Mouse (Mus musculus) hindlimb bud, embryonic 11.5 days (tissue): Measurements from ENCODE around the gene Nt5dc1.
"Not testable (repeated sequence)": the region's sequence is repeated elsewhere in the genome, so short reads cannot be mapped to it uniquely, and the experiment has no call there.

ENCODE experiments used
- DNase-seq: peaks from one replicate; pipeline ENCODE4 v3.0.0-alpha.2; 2012; ENCODE audit warnings: low read depth, low spot score; ENCODE audit errors: extremely low spot score

The Nt5dc1 gene

DNA sequence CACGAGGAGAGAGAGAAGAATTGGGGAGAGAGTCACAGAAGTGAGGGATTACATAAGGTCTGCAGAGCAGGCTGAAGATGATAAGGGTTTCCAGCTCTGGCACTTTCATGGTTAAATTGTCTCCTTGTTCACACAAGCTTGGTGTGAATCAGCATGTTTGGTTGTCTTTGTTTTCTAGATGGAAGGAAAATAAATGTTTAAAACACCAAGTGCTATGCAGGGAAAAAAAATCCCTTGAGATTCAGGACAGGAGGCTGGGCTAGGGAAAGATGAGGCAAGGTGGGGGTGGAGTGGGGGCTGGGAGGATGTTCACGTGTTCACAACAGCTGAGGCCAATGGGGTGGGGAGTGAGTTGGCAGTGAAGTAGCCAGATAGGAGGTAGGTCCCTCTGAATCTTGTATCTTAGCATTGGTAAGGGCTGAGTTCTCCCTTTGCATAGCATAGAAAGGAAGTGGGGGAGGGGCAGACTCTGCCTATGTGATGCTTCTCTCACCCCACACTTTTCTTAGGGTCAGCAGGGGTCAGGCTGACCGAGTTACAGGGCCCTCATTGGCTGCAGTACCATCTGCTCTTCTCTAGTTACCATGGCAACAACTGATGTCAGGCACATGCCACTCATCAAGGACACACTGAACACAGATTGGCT lies 101.7 kb downstream of the Nt5dc1 start:
- DNase-seq, result no peak

GRCm38 (mm10) chr10:34312536-34312935 lies 105.8 kb downstream of the Nt5dc1 start:
- no peak for DNase-seq

- no peak for DNase-seq
These were observed 108.3 kb downstream of the Nt5dc1 start for GRCm38 (mm10) chr10:34309915-34310685.

DNA sequence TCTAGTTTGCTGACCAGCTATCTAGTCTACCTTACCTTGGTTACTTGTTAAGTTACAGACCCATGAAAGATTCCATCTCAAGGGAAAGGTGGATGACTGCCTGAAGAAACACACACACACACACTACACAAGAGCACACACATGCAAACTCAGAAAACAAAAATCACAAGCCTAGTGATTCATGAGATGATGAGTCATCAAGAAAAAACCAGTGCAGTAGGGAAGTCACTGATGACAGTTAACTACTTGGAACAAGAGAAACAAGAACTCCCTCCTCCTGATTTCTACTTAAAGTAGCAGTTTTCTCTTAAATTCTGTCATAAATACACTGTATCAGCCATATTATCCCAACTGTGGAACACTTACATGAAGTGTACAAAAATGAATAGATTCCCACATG lies 111.3 kb downstream of the Nt5dc1 start:
- DNase-seq, result no peak

GRCm38 (mm10) chr10:34300368-34300767 lies 118.0 kb downstream of the Nt5dc1 start:
- no peak for DNase-seq

GRCm38 (mm10) chr10:34297980-34298753 lies 120.2 kb downstream of the Nt5dc1 start:
- DNase-seq, result no peak

- peak; percentile 96 for DNase-seq
These were observed 120.9 kb downstream of the Nt5dc1 start, which contains the start of gene Tspyl4 for GRCm38 (mm10) chr10:34297299-34297979. Gene Tspyl4, plus strand, starts transcription at chr10:34297442.

GRCm38 (mm10) chr10:34296911-34297298 lies 121.4 kb downstream of the Nt5dc1 start:
- no peak for DNase-seq

DNA sequence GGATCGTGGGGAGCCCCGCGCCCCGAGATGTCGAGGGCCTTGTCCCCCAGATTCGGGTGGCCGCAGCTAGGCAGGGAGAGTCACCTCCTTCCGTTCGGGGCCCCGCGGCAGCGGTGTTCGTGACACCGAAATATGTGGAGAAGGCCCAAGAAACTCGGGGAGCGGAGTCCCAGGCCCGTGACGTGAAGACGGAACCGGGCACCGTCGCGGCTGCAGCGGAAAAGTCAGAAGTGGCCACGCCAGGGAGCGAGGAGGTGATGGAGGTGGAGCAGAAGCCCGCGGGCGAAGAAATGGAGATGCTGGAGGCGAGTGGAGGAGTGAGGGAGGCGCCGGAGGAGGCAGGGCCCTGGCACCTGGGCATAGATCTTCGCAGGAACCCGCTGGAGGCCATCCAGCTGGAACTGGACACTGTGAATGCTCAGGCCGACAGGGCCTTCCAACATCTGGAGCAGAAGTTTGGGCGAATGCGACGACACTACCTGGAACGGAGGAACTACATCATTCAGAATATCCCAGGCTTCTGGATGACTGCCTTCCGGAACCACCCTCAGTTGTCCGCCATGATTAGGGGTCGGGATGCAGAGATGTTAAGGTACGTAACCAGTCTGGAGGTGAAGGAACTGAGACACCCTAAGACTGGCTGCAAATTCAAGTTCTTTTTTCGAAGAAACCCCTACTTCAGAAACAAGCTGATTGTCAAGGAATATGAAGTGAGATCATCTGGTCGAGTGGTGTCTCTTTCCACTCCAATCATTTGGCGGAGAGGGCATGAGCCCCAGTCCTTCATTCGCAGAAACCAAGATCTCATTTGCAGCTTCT lies 135.7 kb downstream of the Nt5dc1 start:
- DNase-seq, result no peak

DNA sequence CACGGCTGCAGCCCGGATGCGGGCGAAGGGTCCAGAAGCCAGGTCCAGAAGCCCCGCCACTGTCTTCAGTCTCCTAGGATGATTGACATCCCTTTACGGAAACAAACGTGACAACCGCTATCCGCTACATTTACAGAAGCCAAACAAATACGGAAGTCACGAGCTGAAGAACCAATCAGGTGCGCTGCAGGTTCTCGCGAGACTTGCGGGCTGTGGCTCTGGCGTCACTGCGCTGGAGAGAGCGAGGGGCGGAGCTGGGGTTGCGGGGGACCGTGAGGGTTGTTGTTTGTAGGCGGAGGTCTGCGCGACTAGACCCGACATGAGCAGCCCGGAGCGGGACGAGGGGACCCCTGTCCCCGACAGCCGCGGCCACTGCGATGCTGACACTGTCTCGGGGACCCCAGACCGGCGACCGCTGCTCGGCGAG lies 136.4 kb downstream of the Nt5dc1 start, which contains the start of gene Tspyl1:
Gene Tspyl1 (plus strand): TSS at position 229 of the 427 bp plus-strand sequence.
- DNase-seq, result peak; percentile 92

DNA sequence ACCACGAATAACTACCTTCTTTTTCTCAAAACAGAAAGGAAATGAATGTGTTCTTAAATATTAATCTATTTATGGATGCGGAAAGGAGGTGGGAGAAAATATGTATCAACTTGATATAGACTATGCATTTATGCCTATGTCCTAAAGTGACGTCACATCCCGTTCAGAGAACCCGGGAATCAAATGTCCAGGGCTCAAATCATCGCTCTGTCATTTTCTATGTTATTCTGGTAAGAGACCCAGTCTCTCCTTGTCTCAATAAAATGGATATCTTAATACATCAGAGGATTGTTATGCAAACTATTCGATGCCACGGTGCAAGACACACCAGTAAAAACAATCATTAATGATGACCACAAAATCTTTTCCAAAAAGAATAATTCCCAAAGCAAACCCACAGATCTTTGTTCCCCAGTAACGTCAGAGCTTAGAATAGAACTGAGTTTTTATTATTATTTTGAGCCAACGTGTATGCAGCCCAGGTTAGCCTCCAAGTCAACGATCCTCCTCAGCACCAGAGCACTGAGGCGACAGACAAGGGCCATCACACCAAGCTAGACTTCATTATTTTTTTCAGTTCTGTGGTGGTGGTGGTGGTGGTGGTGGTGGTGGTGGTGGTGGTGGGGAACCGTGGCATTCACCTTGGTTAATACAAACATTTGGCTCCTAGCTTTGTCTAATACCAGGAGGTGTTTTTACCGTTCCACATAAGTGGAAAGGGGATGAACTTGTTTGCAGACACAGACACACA lies 137.0 kb downstream of the Nt5dc1 start:
- DNase-seq, result no peak

DNA sequence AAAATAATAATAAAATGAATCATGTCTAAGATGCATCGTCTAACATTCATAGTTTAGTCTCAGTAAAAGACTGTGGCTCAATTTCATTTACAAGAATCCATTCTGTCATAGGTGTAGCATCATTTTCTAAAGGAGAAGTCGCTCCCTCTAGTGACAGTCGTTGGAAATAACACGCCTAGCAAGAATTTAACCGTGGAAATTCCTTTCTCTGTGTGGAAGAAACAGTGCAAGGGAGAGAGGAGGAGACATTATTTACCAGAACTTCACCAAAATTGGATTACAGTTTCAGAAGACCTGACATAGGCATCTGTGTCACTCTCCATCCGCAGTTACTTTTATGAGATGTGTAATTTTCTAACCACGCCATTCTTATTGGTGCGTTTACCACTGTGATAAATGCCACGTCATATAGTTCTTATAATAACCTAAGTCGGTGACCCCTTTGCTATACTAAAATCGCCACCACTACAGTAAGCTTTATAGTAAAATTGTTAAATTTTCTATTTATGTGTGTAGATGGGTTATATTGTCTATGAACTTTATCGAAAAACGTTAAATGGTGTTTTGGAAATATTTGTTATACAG lies 137.7 kb downstream of the Nt5dc1 start:
- DNase-seq, result peak; percentile 64

GRCm38 (mm10) chr10:34271681-34272080 lies 146.7 kb downstream of the Nt5dc1 start:
- no peak for DNase-seq

DNA sequence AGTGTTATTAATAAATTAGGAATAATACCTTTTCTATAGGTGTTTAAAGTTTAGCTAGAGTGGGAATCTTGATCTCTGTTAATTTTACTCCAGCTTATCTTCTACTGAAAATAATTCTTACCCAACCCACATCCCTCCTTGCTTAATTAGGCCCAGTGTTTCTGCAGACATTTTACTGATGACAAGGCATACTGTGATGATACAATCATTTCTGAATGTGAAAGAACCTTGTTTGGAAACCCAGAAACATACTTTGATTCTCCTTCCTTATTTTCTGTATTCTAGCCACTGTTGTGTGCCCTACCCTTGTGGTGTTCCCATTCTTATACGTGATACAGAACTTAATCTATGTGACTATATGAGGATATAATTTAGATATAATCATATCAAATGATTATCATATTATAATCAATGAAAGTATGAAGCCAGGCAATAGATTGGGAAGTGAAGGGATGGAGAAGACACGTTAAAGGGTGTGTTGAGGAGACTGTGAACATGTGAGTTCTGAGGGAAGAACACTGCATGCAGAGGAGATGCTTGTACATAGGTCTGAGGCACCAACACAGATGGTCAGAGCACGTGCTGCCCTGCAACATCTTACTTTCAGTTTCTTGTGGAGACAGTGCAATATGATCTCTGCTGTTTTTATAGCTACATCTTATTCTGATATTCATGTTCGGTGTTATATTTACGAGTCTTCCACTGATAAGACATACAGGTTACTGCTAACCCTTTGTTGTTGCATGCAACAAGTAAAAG lies 150.9 kb downstream of the Nt5dc1 start:
- DNase-seq, result no peak

- no peak for DNase-seq
These were observed 153.2 kb downstream of the Nt5dc1 start for GRCm38 (mm10) chr10:34265106-34265505.

- not testable (repeated sequence) for DNase-seq
These were observed 165.5 kb downstream of the Nt5dc1 start for GRCm38 (mm10) chr10:34252833-34253232.

GRCm38 (mm10) chr10:34249594-34249993 lies 168.8 kb downstream of the Nt5dc1 start:
- no peak for DNase-seq

DNA sequence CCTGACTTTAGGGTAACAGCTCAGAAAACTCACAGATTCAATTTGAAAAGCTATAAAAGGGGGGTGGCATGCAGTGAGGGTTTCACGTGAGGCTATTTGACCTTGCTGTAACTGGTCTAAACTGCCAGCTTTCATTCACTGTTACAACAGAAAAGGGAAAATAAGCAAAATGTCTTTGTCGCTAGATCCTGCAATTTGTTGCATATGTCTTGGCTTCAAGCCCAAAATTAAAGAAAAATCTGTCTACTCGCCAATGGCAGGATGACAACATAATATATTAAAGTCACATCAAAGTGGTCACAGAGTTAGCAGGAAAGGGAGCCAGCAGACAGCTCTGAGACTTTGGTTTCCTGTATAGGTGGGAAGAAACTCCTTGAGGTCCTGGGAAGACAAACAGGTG lies 170.6 kb downstream of the Nt5dc1 start:
- no peak for DNase-seq
